Mouse (Mus musculus) heart, postnatal 0 days (tissue): Measurements from ENCODE around the gene Cdcp1.

Source experiments
- CTCF ChIP-seq: IDR thresholded peaks from 2 replicates; pipeline ENCODE4 v1.5.1; 2016; ENCODE audit warnings: antibody characterized with exemption, control low read depth, low read depth
- EP300 ChIP-seq: IDR thresholded peaks from 2 replicates; pipeline ENCODE4 v1.6.1; 2016; ENCODE audit warnings: antibody characterized with exemption, low read depth

DNA sequence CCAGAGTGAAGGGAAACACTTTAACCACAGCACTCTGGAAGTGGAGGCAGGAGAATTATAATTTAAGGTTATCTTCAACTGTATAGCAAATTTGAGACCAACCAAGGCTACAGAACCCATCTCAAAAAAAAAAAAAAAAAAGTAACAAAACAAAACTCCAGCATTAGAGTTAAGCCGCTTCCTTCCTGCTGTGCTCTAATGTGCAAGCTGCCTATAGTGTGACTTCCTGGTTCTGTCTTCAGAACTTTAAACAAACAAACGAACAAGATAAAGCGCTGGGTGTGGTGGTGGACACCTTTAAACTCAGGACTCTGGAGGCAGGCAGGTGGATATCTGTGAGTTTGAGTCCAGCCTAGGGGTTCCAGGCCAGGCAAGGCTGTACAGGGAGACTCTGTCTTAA, 63.8 kb downstream of the Cdcp1 start:
- TF ChIP-seq CTCF (no peak), EP300 (no peak)
